Mouse (Mus musculus): ENCODE data around the gene Exoc4.

- TF ChIP-seq POLR2A (IDR thresholded peaks at IDR 0.05; ENCODE audit: low read depth, low read length) = no peak
- TF ChIP-seq CTCF (IDR thresholded peaks at IDR 0.05; ENCODE audit: extremely low read depth, insufficient read length, insufficient replicate concordance, low read depth, low read length) = no peak
These were observed 240.9 kb downstream of the Exoc4 start for GRCm38 (mm10) chr6:33489788-33490187.

Measured in small intestine, adult 2 months (tissue).